Mouse (Mus musculus) small intestine, adult 2 months (tissue): ENCODE data around the gene Wdr24.

Experiments
- CTCF ChIP-seq: fragments of 200-500 bp; IDR thresholded peaks from 2 replicates; pipeline ENCODE4 v1.5.1; 2012; ENCODE audit warnings: low read depth, mild to moderate bottlenecking, control low read depth, inconsistent platforms, low read length, moderate library complexity, mixed read lengths; ENCODE audit not compliant: insufficient replicate concordance, insufficient read length; ENCODE audit errors: extremely low read depth
- POLR2A ChIP-seq: fragments of 200-500 bp; IDR thresholded peaks from 2 replicates; pipeline ENCODE4 v1.6.1; 2012; ENCODE audit warnings: low read depth, mild to moderate bottlenecking, control low read depth, inconsistent platforms, low read length, moderate library complexity

GRCm38 (mm10) chr17:25825311-25825710 is 1.9 kb downstream of the Wdr24 start:
- TF ChIP-seq POLR2A: no peak
- no peak for TF ChIP-seq CTCF
